Mouse (Mus musculus) forebrain, embryonic 16.5 days (tissue): ENCODE measurements around the gene Tmem179. TPM values are rescaled to one million over a fixed set of nuclear protein-coding genes. Genes with fewer than 3 reads are reported as not detected.

Source experiments
- ATAC-seq: fragments of 200-750 bp; cut with Nextera tagmentation; 2 replicates; pipeline ENCODE4 v1.8.0; 2017; ENCODE audit warnings: mild to moderate bottlenecking, moderate library complexity
- H3K27ac ChIP-seq: fragments of 300-500 bp; sonication (generic); 2 replicates; pipeline ENCODE4 v1.5.1; 2014; ENCODE audit warnings: low read length, control low read depth
- H3K27me3 ChIP-seq: fragments of 300-500 bp; sonication (generic); replicated peaks from 2 replicates; pipeline ENCODE4 v1.6.1; 2014; ENCODE audit warnings: low read length; ENCODE audit not compliant: control insufficient read depth, insufficient read depth
- H3K36me3 ChIP-seq: fragments of 300-500 bp; sonication (generic); 2 replicates; pipeline ENCODE4 v1.6.1; 2014; ENCODE audit not compliant: control insufficient read depth, insufficient read depth
- H3K4me1 ChIP-seq: fragments of 300-500 bp; sonication (generic); replicated peaks from 2 replicates; pipeline ENCODE4 v1.6.1; 2014; ENCODE audit warnings: low read length; ENCODE audit not compliant: control insufficient read depth, insufficient read depth
- H3K4me2 ChIP-seq: fragments of 300-500 bp; sonication (generic); 2 replicates; pipeline ENCODE4 v1.6.1; 2014; ENCODE audit warnings: mild to moderate bottlenecking, low read length, control low read depth
- H3K4me3 ChIP-seq: fragments of 300-500 bp; sonication (generic); replicated peaks from 2 replicates; pipeline ENCODE4 v1.5.1; 2014; ENCODE audit warnings: mild to moderate bottlenecking, low read length, control low read depth
- H3K9ac ChIP-seq: fragments of 300-500 bp; sonication (generic); replicated peaks from 2 replicates; pipeline ENCODE4 v1.6.1; 2014; ENCODE audit warnings: low read depth, low read length, control low read depth
- H3K9me3 ChIP-seq: fragments of 300-500 bp; sonication (generic); 2 replicates; pipeline ENCODE4 v1.6.1; 2016; ENCODE audit warnings: low read length; ENCODE audit not compliant: control insufficient read depth
- WGBS: fragments of 180-500 bp; shearing (Covaris S2); extraction: QIAGEN DNeasy Blood & Tissue Kit; methylation state at CpG from one replicate; pipeline ENCODE4 v1.1.7; 2014; 5-methylcytosine and 5-hydroxymethylcytosine counted together
- polyA plus RNA-seq: library from polyadenylated mRNA; unstranded; fragments of >200 nt; fragmentation: Nextera tagmentation; extraction: Ambion mirVana; gene quantifications from 2 replicates; pipeline ENCODE4 v1.2.1, GENCODE M21; 2015

Gene Tmem179
- polyA plus RNA-seq, 1 experiment from 2014 or later: 71.7 TPM

GRCm38 (mm10) chr12:112554900-112555299 lies 38.4 kb upstream of the Tmem179 start:
- Histone ChIP-seq H3K4me1 (peaks cover 4% of the 10 kb centered on the region; the same call in 1 of the 2 replicates), H3K27ac (no peak overlapping the region), H3K9ac (no peak overlapping the region), H3K4me2 (no peak overlapping the region), H3K9me3 (no peaks in the 10 kb centered on the region), H3K4me3 (no peak overlapping the region), H3K27me3 (no peaks in the 10 kb centered on the region), H3K36me3 (no peaks in the 10 kb centered on the region)
- WGBS: 16% methylated on average over 12 of the region's 12 CpGs
- no peak for ATAC-seq

GRCm38 (mm10) chr12:112552520-112552919 lies 36.0 kb upstream of the Tmem179 start:
- WGBS: 63% methylated on average over 5 of the region's 5 CpGs
- Histone ChIP-seq H3K4me2 (no peak overlapping the region), H3K27me3 (no peaks in the 10 kb centered on the region), H3K9ac (no peak overlapping the region), H3K36me3 (no peaks in the 10 kb centered on the region), H3K4me1 (peaks cover 4% of the 10 kb centered on the region; the same call in 1 of the 2 replicates), H3K9me3 (no peaks in the 10 kb centered on the region), H3K4me3 (no peak overlapping the region), H3K27ac (no peak overlapping the region)
- peak; percentile 7; the same call in 1 of the 2 replicates for ATAC-seq

GRCm38 (mm10) chr12:112551861-112552375 lies 35.4 kb upstream of the Tmem179 start:
- H3K9me3 ChIP-seq: no peaks in the 10 kb centered on the region
- H3K27ac ChIP-seq: peak overlapping the region; percentile 3; the same call in 1 of the 2 replicates

GRCm38 (mm10) chr12:112549287-112549686 lies 32.7 kb upstream of the Tmem179 start:
- Histone ChIP-seq H3K27me3 (no peaks in the 10 kb centered on the region), H3K4me1 (peaks cover 7% of the 10 kb centered on the region), H3K9me3 (no peaks in the 10 kb centered on the region), H3K4me3 (no peak overlapping the region), H3K27ac (no peak overlapping the region), H3K4me2 (no peak overlapping the region), H3K36me3 (no peaks in the 10 kb centered on the region), H3K9ac (no peak overlapping the region)
- no peak for ATAC-seq
- 100% methylated on average over 1 of the region's 1 CpGs for WGBS

More at GRCm38 (mm10) chr12:112551861-112552375, 35.4 kb upstream of the Tmem179 start:
- no peak overlapping the region for H3K4me3 ChIP-seq
- peaks cover 4% of the 10 kb centered on the region; the same call in 1 of the 2 replicates for H3K4me1 ChIP-seq
- H3K27me3 ChIP-seq: no peaks in the 10 kb centered on the region
- 6% methylated on average over 13 of the region's 13 CpGs for WGBS
- ATAC-seq: peak; percentile 68
- H3K36me3 ChIP-seq: no peaks in the 10 kb centered on the region
- no peak overlapping the region for H3K9ac ChIP-seq
- no peak overlapping the region for H3K4me2 ChIP-seq

GRCm38 (mm10) chr12:112546110-112546509 lies 29.6 kb upstream of the Tmem179 start:
- 80% methylated on average over 8 of the region's 8 CpGs for WGBS
- Histone ChIP-seq H3K4me1 (peaks cover 27% of the 10 kb centered on the region), H3K36me3 (no peaks in the 10 kb centered on the region), H3K9me3 (no peaks in the 10 kb centered on the region), H3K9ac (no peak overlapping the region), H3K27me3 (no peaks in the 10 kb centered on the region), H3K4me3 (no peak overlapping the region), H3K4me2 (no peak overlapping the region), H3K27ac (no peak overlapping the region)
- no peak for ATAC-seq

GRCm38 (mm10) chr12:112544946-112545701 lies 28.6 kb upstream of the Tmem179 start:
- Histone ChIP-seq H3K4me1 (peaks cover 37% of the 10 kb centered on the region), H3K9ac (no peak overlapping the region), H3K27me3 (no peaks in the 10 kb centered on the region), H3K36me3 (no peaks in the 10 kb centered on the region), H3K4me2 (no peak overlapping the region), H3K9me3 (no peaks in the 10 kb centered on the region), H3K27ac (no peak overlapping the region), H3K4me3 (no peak overlapping the region)
- WGBS: 34% methylated on average over 12 of the region's 12 CpGs
- ATAC-seq: no peak

GRCm38 (mm10) chr12:112543941-112544340 lies 27.4 kb upstream of the Tmem179 start:
- Histone ChIP-seq H3K27me3 (no peaks in the 10 kb centered on the region), H3K9me3 (no peaks in the 10 kb centered on the region), H3K4me1 (peaks cover 39% of the 10 kb centered on the region), H3K9ac (no peak overlapping the region), H3K4me2 (no peak overlapping the region), H3K27ac (no peak overlapping the region), H3K36me3 (no peaks in the 10 kb centered on the region), H3K4me3 (no peak overlapping the region)
- no peak for ATAC-seq
- 77% methylated on average over 9 of the region's 9 CpGs for WGBS

- Histone ChIP-seq H3K27me3 (no peaks in the 10 kb centered on the region), H3K9ac (peak overlapping the region; percentile 41; the same call in 1 of the 2 replicates), H3K27ac (peak overlapping the region; percentile 92), H3K4me3 (no peak overlapping the region), H3K4me1 (peaks cover 39% of the 10 kb centered on the region), H3K36me3 (no peaks in the 10 kb centered on the region), H3K9me3 (no peaks in the 10 kb centered on the region), H3K4me2 (peak overlapping the region; percentile 26)
- 2% methylated on average over 11 of the region's 11 CpGs for WGBS
- ATAC-seq: peak; percentile 57
These were observed 26.4 kb upstream of the Tmem179 start for GRCm38 (mm10) chr12:112542920-112543300.

GRCm38 (mm10) chr12:112542257-112542919 lies 25.8 kb upstream of the Tmem179 start:
- Histone ChIP-seq H3K9ac (peak overlapping the region; percentile 41), H3K4me3 (no peak overlapping the region), H3K4me1 (peaks cover 39% of the 10 kb centered on the region), H3K27me3 (no peaks in the 10 kb centered on the region), H3K27ac (peak overlapping the region; percentile 92), H3K36me3 (no peaks in the 10 kb centered on the region), H3K9me3 (no peaks in the 10 kb centered on the region), H3K4me2 (peak overlapping the region; percentile 26)
- WGBS: 20% methylated on average over 13 of the region's 13 CpGs
- peak; percentile 57 for ATAC-seq
